Mouse (Mus musculus) embryonic facial prominence, embryonic 10.5 days (tissue): ENCODE measurements around the gene Gm9837. TPM values are rescaled to one million over a fixed set of nuclear protein-coding genes. Genes with fewer than 3 reads are reported as not detected.

Source experiments
- DNase-seq: peaks from one replicate; pipeline ENCODE4 v3.0.0-alpha.2; 2017; ENCODE audit warnings: low spot score
- H3K27ac ChIP-seq: fragments of 300-500 bp; sonication (generic); replicated peaks from 2 replicates; pipeline ENCODE4 v1.5.1; 2016; ENCODE audit warnings: mild to moderate bottlenecking
- H3K27me3 ChIP-seq: fragments of 300-500 bp; sonication (generic); replicated peaks from 2 replicates; pipeline ENCODE4 v1.6.1; 2016; ENCODE audit warnings: low read depth, mild to moderate bottlenecking; ENCODE audit not compliant: poor library complexity, severe bottlenecking
- H3K36me3 ChIP-seq: fragments of 300-500 bp; sonication (generic); replicated peaks from 2 replicates; pipeline ENCODE4 v1.6.1; 2016; ENCODE audit warnings: mild to moderate bottlenecking, moderate library complexity
- H3K4me1 ChIP-seq: fragments of 300-500 bp; sonication (generic); 2 replicates; pipeline ENCODE4 v1.6.1; 2016
- H3K4me3 ChIP-seq: fragments of 300-500 bp; sonication (generic); 2 replicates; pipeline ENCODE4 v1.5.1; 2016; ENCODE audit warnings: mild to moderate bottlenecking, moderate library complexity
- H3K9me3 ChIP-seq: fragments of 300-500 bp; sonication (generic); 2 replicates; pipeline ENCODE4 v1.6.1; 2016; ENCODE audit warnings: mild to moderate bottlenecking
- WGBS: fragments of 180-500 bp; shearing (Covaris S2); methylation state at CpG from one replicate; pipeline ENCODE4 v1.1.7; 2016; 5-methylcytosine and 5-hydroxymethylcytosine counted together
- polyA plus RNA-seq: library from polyadenylated mRNA; unstranded; fragments of >200 nt; fragmentation: Nextera tagmentation; extraction: Ambion mirVana; gene quantifications from 2 replicates; pipeline ENCODE4 v1.2.1, GENCODE M21; 2016

The Gm9837 gene
- polyA plus RNA-seq, 1 experiment from 2014 or later: not detected

- Histone ChIP-seq H3K4me1 (peaks cover 36% of the 10 kb centered on the region), H3K27me3 (peaks cover 80% of the 10 kb centered on the region), H3K36me3 (no peaks in the 10 kb centered on the region; the same call in 1 of the 2 replicates), H3K4me3 (no peak overlapping the region), H3K27ac (no peak overlapping the region), H3K9me3 (peaks cover 8% of the 10 kb centered on the region)
- WGBS: 79% methylated on average over 9 of the region's 9 CpGs
- no peak for DNase-seq
Measured at GRCm38 (mm10) chr11:53483159-53483891, 13.0 kb upstream of the Gm9837 start.

GRCm38 (mm10) chr11:53481088-53481730 lies 10.9 kb upstream of the Gm9837 start:
- H3K4me1 ChIP-seq: peaks cover 22% of the 10 kb centered on the region
- H3K36me3 ChIP-seq: no peaks in the 10 kb centered on the region; the same call in 1 of the 2 replicates
- H3K9me3 ChIP-seq: peaks cover 8% of the 10 kb centered on the region
- WGBS: 76% methylated on average over 4 of the region's 4 CpGs
- peaks cover 80% of the 10 kb centered on the region for H3K27me3 ChIP-seq
- H3K27ac ChIP-seq: no peak overlapping the region
- DNase-seq: no peak
- no peak overlapping the region for H3K4me3 ChIP-seq

- peak within 1 kb of the TSS; percentile 54; the same call in 1 of the 2 replicates for H3K27ac ChIP-seq
Measured at GRCm38 (mm10) chr11:53479783-53480301, 9.6 kb upstream of the Gm9837 start, which contains the start of the genes Gm9945 and Sowaha. Gene Gm9945 (plus strand): TSS chr11:53480166. Gene Sowaha (minus strand): TSS chr11:53480274.

GRCm38 (mm10) chr11:53479171-53479782 lies 9.0 kb upstream of the Gm9837 start:
- Histone ChIP-seq H3K36me3 (no peaks in the 10 kb centered on the region; the same call in 1 of the 2 replicates), H3K9me3 (peaks cover 8% of the 10 kb centered on the region), H3K27ac (peak overlapping the region; percentile 54; the same call in 1 of the 2 replicates), H3K27me3 (peaks cover 91% of the 10 kb centered on the region), H3K4me1 (peaks cover 33% of the 10 kb centered on the region), H3K4me3 (peak overlapping the region; percentile 58)
- WGBS: 1% methylated on average over 62 of the region's 62 CpGs
- no peak for DNase-seq

More at GRCm38 (mm10) chr11:53479783-53480301, 9.6 kb upstream of the Gm9837 start, which contains the start of the genes Gm9945 and Sowaha:
- peaks cover 33% of the 10 kb centered on the region for H3K4me1 ChIP-seq
- H3K9me3 ChIP-seq: peaks cover 8% of the 10 kb centered on the region
- peak; percentile 61 for DNase-seq
- peaks cover 85% of the 10 kb centered on the region for H3K27me3 ChIP-seq
- H3K4me3 ChIP-seq: peak within 1 kb of the TSS; percentile 58
- H3K36me3 ChIP-seq: no peaks in the 10 kb centered on the region; the same call in 1 of the 2 replicates
- WGBS: 3% methylated on average over 40 of the region's 40 CpGs

GRCm38 (mm10) chr11:53478383-53479170 lies 8.3 kb upstream of the Gm9837 start:
- Histone ChIP-seq H3K27me3 (peaks cover 95% of the 10 kb centered on the region), H3K4me1 (peaks cover 33% of the 10 kb centered on the region)
- 5% methylated on average over 79 of the region's 79 CpGs for WGBS

GRCm38 (mm10) chr11:53477833-53478232 lies 7.6 kb upstream of the Gm9837 start:
- H3K27ac ChIP-seq: no peak overlapping the region
- WGBS: 27% methylated on average over 7 of the region's 7 CpGs
- DNase-seq: peak; percentile 48
- H3K27me3 ChIP-seq: peaks cover 95% of the 10 kb centered on the region
- H3K36me3 ChIP-seq: no peaks in the 10 kb centered on the region; the same call in 1 of the 2 replicates
- no peak overlapping the region for H3K4me3 ChIP-seq
- peaks cover 8% of the 10 kb centered on the region for H3K9me3 ChIP-seq
- peaks cover 33% of the 10 kb centered on the region for H3K4me1 ChIP-seq

More at GRCm38 (mm10) chr11:53478383-53479170, 8.3 kb upstream of the Gm9837 start:
- H3K9me3 ChIP-seq: peaks cover 8% of the 10 kb centered on the region
- peak overlapping the region; percentile 58 for H3K4me3 ChIP-seq
- H3K36me3 ChIP-seq: no peaks in the 10 kb centered on the region; the same call in 1 of the 2 replicates
- peak overlapping the region; percentile 54; the same call in 1 of the 2 replicates for H3K27ac ChIP-seq
- DNase-seq: peak; percentile 67

GRCm38 (mm10) chr11:53475620-53476019 lies 5.3 kb upstream of the Gm9837 start:
- no peak for DNase-seq
- 27% methylated on average over 8 of the region's 8 CpGs for WGBS
- Histone ChIP-seq H3K9me3 (peaks cover 8% of the 10 kb centered on the region), H3K27me3 (peaks cover 99% of the 10 kb centered on the region), H3K4me1 (peaks cover 43% of the 10 kb centered on the region), H3K36me3 (no peaks in the 10 kb centered on the region; the same call in 1 of the 2 replicates), H3K27ac (no peak overlapping the region), H3K4me3 (no peak overlapping the region)

GRCm38 (mm10) chr11:53472709-53473108 lies 2.4 kb upstream of the Gm9837 start:
- H3K36me3 ChIP-seq: no peaks in the 10 kb centered on the region
- peaks cover 98% of the 10 kb centered on the region for H3K27me3 ChIP-seq
- 81% methylated on average over 3 of the region's 3 CpGs for WGBS
- no peak overlapping the region for H3K4me3 ChIP-seq
- H3K27ac ChIP-seq: no peak overlapping the region
- DNase-seq: no peak
- H3K4me1 ChIP-seq: peaks cover 35% of the 10 kb centered on the region
- H3K9me3 ChIP-seq: no peaks in the 10 kb centered on the region

- Histone ChIP-seq H3K9me3 (no peaks in the 10 kb centered on the region), H3K4me1 (peaks cover 33% of the 10 kb centered on the region), H3K36me3 (no peaks in the 10 kb centered on the region), H3K4me3 (peak overlapping the region; percentile 42), H3K27ac (no peak overlapping the region), H3K27me3 (peaks cover 98% of the 10 kb centered on the region)
- 26% methylated on average over 16 of the region's 16 CpGs for WGBS
- DNase-seq: no peak
Measured at GRCm38 (mm10) chr11:53469294-53469967, 848 bp downstream of the Gm9837 start.

- H3K36me3 ChIP-seq: no peaks in the 10 kb centered on the region
- peak overlapping the region; percentile 45 for H3K27ac ChIP-seq
- H3K4me1 ChIP-seq: peaks cover 50% of the 10 kb centered on the region
- DNase-seq: peak; percentile 88
- no peaks in the 10 kb centered on the region for H3K9me3 ChIP-seq
- H3K4me3 ChIP-seq: peak overlapping the region; percentile 51
- peaks cover 99% of the 10 kb centered on the region for H3K27me3 ChIP-seq
- whole genome bisulfite sequencing: 4% methylated on average over 40 of the region's 40 CpGs
Measured at GRCm38 (mm10) chr11:53466231-53466971, 3.9 kb downstream of the Gm9837 start.
